Mouse (Mus musculus): Measurements from ENCODE around the gene Mthfd2.
A peak's percentile ranks its signal among the peaks of the same experiment; 100 is the strongest.

- no peak for TF ChIP-seq CTCF (IDR thresholded peaks at IDR 0.05; ENCODE audit: borderline replicate concordance, insufficient read depth, low read length)
- peak; percentile 71 for TF ChIP-seq POLR2A (IDR thresholded peaks at IDR 0.05; ENCODE audit: low read depth, low read length)
Observed at GRCm38 (mm10) chr6:83325525-83326393, at the start of gene Mthfd2, which contains the start of gene Mob1a.
